8 mouse cellular contexts compared by ENCODE assay signal in genomic region chr14:118506591-118507146, GRCm38 (mm10).
DNase-seq lines count a peak whose midpoint lies in the region; ATAC-seq lines count a peak whose summit lies in the region.

No protein-coding gene starts in this region.

- WGBS in neural tube, embryonic 12.5 days = 51% methylated on average over 14 of the region's 14 CpGs

- H3K27ac ChIP-seq in neural tube, embryonic 12.5 days = no peak overlapping the region

- DNase-seq in gastrocnemius, adult 18-20 months (ENCODE audit: low spot score) = peak; percentile 18
- DNase-seq in gastrocnemius, postnatal 4 days (ENCODE audit: low spot score in 2 of 2) = no peak
- peak; percentile 78 for DNase-seq in forelimb bud, embryonic 11.5 days (ENCODE audit: low read depth, low spot score)
- peak; percentile 15 for DNase-seq in kidney, postnatal 10 days
- no peak for DNase-seq in thymus, postnatal 0 days (ENCODE audit: low spot score)
- DNase-seq in ovary, postnatal 36 days (ENCODE audit: low spot score) = no peak
- no peak for DNase-seq in urinary bladder, postnatal 10 days (ENCODE audit: low spot score)

- H3K4me1 ChIP-seq in neural tube, embryonic 12.5 days = peaks cover 10% of the 10 kb centered on the region

- H3K9ac ChIP-seq in neural tube, embryonic 12.5 days = no peak overlapping the region

- H3K9me3 ChIP-seq in neural tube, embryonic 12.5 days = no peaks in the 10 kb centered on the region

- no peak overlapping the region for H3K4me2 ChIP-seq in neural tube, embryonic 12.5 days (replicated peaks)

- ATAC-seq in neural tube, embryonic 12.5 days (ENCODE audit: low FRiP score, low read depth) = peak; percentile 75

- H3K4me3 ChIP-seq in neural tube, embryonic 12.5 days = no peak overlapping the region

- H3K36me3 ChIP-seq in neural tube, embryonic 12.5 days = no peaks in the 10 kb centered on the region

- no peaks in the 10 kb centered on the region for H3K27me3 ChIP-seq in neural tube, embryonic 12.5 days (replicated peaks)

Comparison
In these comparisons a context has a peak if more than half of its experiments do, and no peak if none do; other contexts are left out.
1. DNase-seq: peak in gastrocnemius, adult 18-20 months (single experiment), forelimb bud, embryonic 11.5 days (single experiment) and kidney, postnatal 10 days (single experiment); none in gastrocnemius, postnatal 4 days (0 of 2), thymus, postnatal 0 days (single experiment), ovary, postnatal 36 days (single experiment) and urinary bladder, postnatal 10 days (single experiment).